ENCODE assay signal across 15 mouse cellular contexts in genomic region chr4:139948591-139948990, GRCm38 (mm10). TPM values are rescaled to one million over a fixed set of nuclear protein-coding genes. Genes with fewer than 3 reads are reported as not detected.
A peak's percentile ranks its signal among the peaks of the same experiment; 100 is the strongest.
DNase-seq lines count a peak whose midpoint lies in the region; ATAC-seq and TF ChIP-seq lines count a peak whose summit lies in the region.
"Had no signal": no experiment of that assay in that cellular context is flagged by ENCODE, and none has a peak within 500 bp of the region (broad histone marks: within the 10 kb centered on the region; RNA-seq: fewer than 3 reads in every experiment).

No protein-coding gene starts in this region.

- H3K9me3 ChIP-seq in hindbrain, embryonic 10.5 days: no peaks in the 10 kb centered on the region
- H3K9me3 ChIP-seq in hindbrain, embryonic 11.5 days (ENCODE audit: control insufficient read depth, low read length): no peaks in the 10 kb centered on the region
- no peaks in the 10 kb centered on the region for H3K9me3 ChIP-seq in embryonic facial prominence, embryonic 14.5 days (ENCODE audit: control insufficient read depth, low read length)
- no peaks in the 10 kb centered on the region for H3K9me3 ChIP-seq in neural tube, embryonic 11.5 days (ENCODE audit: control insufficient read depth, low read length)

- TF ChIP-seq POLR2A in brain, embryonic 14.5 days (IDR thresholded peaks at IDR 0.05; ENCODE audit: borderline replicate concordance, extremely low read depth, insufficient read depth, insufficient read length, poor library complexity, severe bottlenecking): no peak

- H3K36me3 ChIP-seq in hindbrain, embryonic 10.5 days: no peaks in the 10 kb centered on the region
- no peaks in the 10 kb centered on the region for H3K36me3 ChIP-seq in hindbrain, embryonic 11.5 days (ENCODE audit: control insufficient read depth, insufficient read depth, low read length)
- H3K36me3 ChIP-seq in embryonic facial prominence, embryonic 14.5 days (ENCODE audit: control insufficient read depth, insufficient read depth, low read length): no peaks in the 10 kb centered on the region
- H3K36me3 ChIP-seq in neural tube, embryonic 11.5 days (ENCODE audit: control insufficient read depth, insufficient read depth, low read length): no peaks in the 10 kb centered on the region

- ATAC-seq in hindbrain, embryonic 11.5 days (ENCODE audit: low FRiP score): no peak
- peak; percentile 56; the same call in 1 of the 2 replicates for ATAC-seq in embryonic facial prominence, embryonic 14.5 days (ENCODE audit: low read depth)
- ATAC-seq in neural tube, embryonic 11.5 days (ENCODE audit: insufficient read depth, low FRiP score, low TSS enrichment): no peak
- ATAC-seq: CD4-positive, CD25-positive, alpha-beta regulatory T cell, adult 4 months had no signal

- no peak overlapping the region for H3K9ac ChIP-seq in hindbrain, embryonic 11.5 days (ENCODE audit: low read depth, low read length)
- no peak overlapping the region for H3K9ac ChIP-seq in embryonic facial prominence, embryonic 14.5 days (ENCODE audit: low read depth, low read length)
- H3K9ac ChIP-seq in neural tube, embryonic 11.5 days (ENCODE audit: low read length): no peak overlapping the region

- no peak for TF ChIP-seq CTCF in brain, embryonic 14.5 days (IDR thresholded peaks at IDR 0.05; ENCODE audit: borderline replicate concordance, extremely low read depth, insufficient read depth, insufficient read length)

- no peak overlapping the region for H3K4me3 ChIP-seq in hindbrain, embryonic 10.5 days
- no peak overlapping the region for H3K4me3 ChIP-seq in hindbrain, embryonic 11.5 days (ENCODE audit: low read depth, low read length)
- no peak overlapping the region for H3K4me3 ChIP-seq in embryonic facial prominence, embryonic 14.5 days (ENCODE audit: low read depth, low read length)
- H3K4me3 ChIP-seq in neural tube, embryonic 11.5 days (ENCODE audit: low read depth, low read length): no peak overlapping the region
- H3K4me3 ChIP-seq: megakaryocyte, embryonic 14.5 days had no signal

- H3K27me3 ChIP-seq in hindbrain, embryonic 10.5 days (ENCODE audit: insufficient read depth, poor library complexity, severe bottlenecking): peaks cover 7% of the 10 kb centered on the region
- H3K27me3 ChIP-seq in hindbrain, embryonic 11.5 days (ENCODE audit: control insufficient read depth, insufficient read depth, low read length): peaks cover 3% of the 10 kb centered on the region; the same call in 1 of the 2 replicates
- no peaks in the 10 kb centered on the region for H3K27me3 ChIP-seq in embryonic facial prominence, embryonic 14.5 days (replicated peaks; ENCODE audit: control insufficient read depth, insufficient read depth, low read length)
- no peaks in the 10 kb centered on the region for H3K27me3 ChIP-seq in neural tube, embryonic 11.5 days (ENCODE audit: control insufficient read depth, insufficient read depth, low read length)

- H3K27ac ChIP-seq in hindbrain, embryonic 10.5 days: no peak overlapping the region
- H3K27ac ChIP-seq in hindbrain, embryonic 11.5 days (ENCODE audit: low read depth, low read length): no peak overlapping the region
- H3K27ac ChIP-seq in embryonic facial prominence, embryonic 14.5 days (replicated peaks; ENCODE audit: low read depth, low read length): peak overlapping the region; percentile 25; the same call in 1 of the 2 replicates
- no peak overlapping the region; the same call in 1 of the 2 replicates for H3K27ac ChIP-seq in neural tube, embryonic 11.5 days (ENCODE audit: low read depth, low read length)

- peak; percentile 20 for DNase-seq in hindbrain, embryonic 10.5 days (ENCODE audit: low spot score)
- DNase-seq in hindbrain, embryonic 11.5 days (ENCODE audit: low spot score): no peak
- peak; percentile 69 for DNase-seq in brain, embryonic 14.5 days (ENCODE audit: low read depth)
- peak; percentile 63 for DNase-seq in embryonic facial prominence, embryonic 14.5 days (ENCODE audit: low spot score)
- peak; percentile 50 for DNase-seq in neural tube, embryonic 11.5 days (ENCODE audit: low spot score)
- no peak for DNase-seq in thymus, adult 18-20 months
- no peak for DNase-seq in cerebellum, adult 8-10 months
- DNase-seq: cerebellum, adult 9-10 months; heart, adult 11 months; heart, postnatal 10 days; kidney, adult 11 months; kidney, postnatal 14 days; layer of hippocampus, adult 9-11 months had no signal

- 15% methylated on average over 7 of the region's 7 CpGs for WGBS in hindbrain, embryonic 10.5 days
- 19% methylated on average over 7 of the region's 7 CpGs for WGBS in hindbrain, embryonic 11.5 days
- 11% methylated on average over 7 of the region's 7 CpGs for WGBS in embryonic facial prominence, embryonic 14.5 days
- WGBS in neural tube, embryonic 11.5 days: 20% methylated on average over 7 of the region's 7 CpGs

- no peak overlapping the region for H3K4me2 ChIP-seq in hindbrain, embryonic 11.5 days (replicated peaks; ENCODE audit: low read depth, low read length)
- no peak overlapping the region for H3K4me2 ChIP-seq in embryonic facial prominence, embryonic 14.5 days (ENCODE audit: low read depth, low read length)
- no peak overlapping the region for H3K4me2 ChIP-seq in neural tube, embryonic 11.5 days (ENCODE audit: low read depth)

- H3K4me1 ChIP-seq in hindbrain, embryonic 10.5 days (replicated peaks): peaks cover 25% of the 10 kb centered on the region
- H3K4me1 ChIP-seq in hindbrain, embryonic 11.5 days (replicated peaks; ENCODE audit: control insufficient read depth, insufficient read depth, low read length): no peaks in the 10 kb centered on the region; the same call in 1 of the 2 replicates
- peaks cover 13% of the 10 kb centered on the region; the same call in 1 of the 2 replicates for H3K4me1 ChIP-seq in embryonic facial prominence, embryonic 14.5 days (ENCODE audit: control insufficient read depth, insufficient read depth, low read length)
- H3K4me1 ChIP-seq in neural tube, embryonic 11.5 days (ENCODE audit: control insufficient read depth, insufficient read depth, low read length): 0 out of 2 replicates have a peak, but pooled peaks cover 3% of the 10 kb centered on the region
- H3K4me1 ChIP-seq: megakaryocyte, embryonic 14.5 days had no signal

RNA-seq across cellular contexts. Expression of gene Klhdc7a, which starts 19.2 kb away (rescaled TPM):
- polyA plus RNA-seq in hindbrain, embryonic 10.5 days (2016; fragmentation: Nextera tagmentation; extraction: Ambion mirVana): 0.41 and 0.47 TPM in 2 replicates
- 0.29 and 0.46 TPM in 2 replicates for polyA plus RNA-seq in hindbrain, embryonic 11.5 days (2014; fragmentation: Nextera tagmentation; extraction: Ambion mirVana)
- polyA plus RNA-seq in brain, embryonic 14.5 days (2012; rRNA removed): 0.49 and 0.96 TPM in 2 replicates
- polyA plus RNA-seq in embryonic facial prominence, embryonic 14.5 days (2014; fragmentation: Nextera tagmentation; extraction: Ambion mirVana): 0.35 and 0.51 TPM in 2 replicates
- 0.03 TPM in 1 of 2 replicates, not detected in the other for polyA plus RNA-seq in neural tube, embryonic 11.5 days (2014; fragmentation: Nextera tagmentation; extraction: Ambion mirVana)

Comparison
In these comparisons a context has a peak if more than half of its experiments do, and no peak if none do; other contexts are left out.
1. DNase-seq: peak in hindbrain, embryonic 10.5 days (single experiment), brain, embryonic 14.5 days (single experiment), embryonic facial prominence, embryonic 14.5 days (single experiment) and neural tube, embryonic 11.5 days (single experiment); none in hindbrain, embryonic 11.5 days (single experiment), thymus, adult 18-20 months (0 of 2) and cerebellum, adult 8-10 months (single experiment).